Mouse (Mus musculus): Measurements from ENCODE around the gene Large1. TPM values are rescaled to one million over a fixed set of nuclear protein-coding genes. Genes with fewer than 3 reads are reported as not detected.

Gene Large1
- total and polyA plus RNA-seq, 3 experiments, result not detected

- H3K27me3 ChIP-seq (ENCODE audit: control insufficient read depth in 1 of 2, insufficient read depth in 2 of 2, low read length in 2 of 2), result no peaks in the 10 kb centered on the region
- H3K79me2 ChIP-seq (ENCODE audit: control insufficient read depth, insufficient read depth, low read length, poor library complexity), result no peaks in the 10 kb centered on the region
- H3K9me3 ChIP-seq (replicated peaks; ENCODE audit: insufficient read depth, low read length), result no peaks in the 10 kb centered on the region
- TF ChIP-seq POLR2AphosphoS5 (IDR thresholded peaks at IDR 0.05; ENCODE audit: borderline replicate concordance, low read depth, low read length), result no peak
- H3K4me3 ChIP-seq (ENCODE audit: control insufficient read depth in 1 of 2, insufficient read depth in 1 of 2, low read depth in 2 of 2, low read length in 2 of 2), result no peak overlapping the region
- H3K27ac ChIP-seq (ENCODE audit: control insufficient read depth, low read depth, low read length), result no peak overlapping the region
- no peaks in the 10 kb centered on the region for H3K36me3 ChIP-seq (ENCODE audit: control insufficient read depth in 1 of 2, insufficient read depth in 2 of 2, low read length in 2 of 2)
- H3K9ac ChIP-seq (ENCODE audit: control insufficient read depth, low read depth, low read length, poor library complexity, severe bottlenecking), result no peak overlapping the region
- no peak for DNase-seq (ENCODE audit: low read depth, low spot score)
- H3K4me1 ChIP-seq (ENCODE audit: control insufficient read depth in 1 of 2, insufficient read depth in 2 of 2, low read length in 2 of 2), result no peaks in the 10 kb centered on the region
These were observed 291.9 kb downstream of the Large1 start for GRCm38 (mm10) chr8:73061410-73061809.

GRCm38 (mm10) chr8:73054726-73055125 is 298.6 kb downstream of the Large1 start:
- TF ChIP-seq MAZ (IDR thresholded peaks at IDR 0.05; ENCODE audit: low read depth, low read length), result no peak
- TF ChIP-seq ETS1 (IDR thresholded peaks at IDR 0.05; ENCODE audit: low read depth, low read length), result no peak
- TF ChIP-seq E2F4 (IDR thresholded peaks at IDR 0.05; ENCODE audit: borderline replicate concordance, low read depth, low read length), result no peak
- TF ChIP-seq ZNF384 (IDR thresholded peaks at IDR 0.05; ENCODE audit: low read depth, low read length), result no peak
- no peak for TF ChIP-seq MEF2A (IDR thresholded peaks at IDR 0.05; ENCODE audit: extremely low read depth, insufficient replicate concordance, low read depth, low read length, poor library complexity, severe bottlenecking)
- no peak for TF ChIP-seq RCOR1 (IDR thresholded peaks at IDR 0.05; ENCODE audit: low read depth, low read length)
- no peak for TF ChIP-seq POLR2AphosphoS2 (IDR thresholded peaks at IDR 0.05; ENCODE audit: low read length)
- no peak for TF ChIP-seq GATA1 (IDR thresholded peaks at IDR 0.05; ENCODE audit: low read depth, low read length)
- no peak for TF ChIP-seq MXI1 (IDR thresholded peaks at IDR 0.05; ENCODE audit: low read depth, low read length)
- TF ChIP-seq SMC3 (IDR thresholded peaks at IDR 0.05; ENCODE audit: low read depth, low read length), result no peak
- TF ChIP-seq MAX (IDR thresholded peaks at IDR 0.05; ENCODE audit: low read length), result no peak
- TF ChIP-seq ZMIZ1 (IDR thresholded peaks at IDR 0.05; ENCODE audit: low read depth, low read length), result no peak
- no peak for TF ChIP-seq NELFE (IDR thresholded peaks at IDR 0.05; ENCODE audit: low read depth, low read length)
- no peak for TF ChIP-seq UBTF (IDR thresholded peaks at IDR 0.05; ENCODE audit: borderline replicate concordance, insufficient read depth, low read depth, low read length)
- DNase-seq (ENCODE audit: low read depth, low spot score), result no peak
- H3K36me3 ChIP-seq (ENCODE audit: control insufficient read depth in 1 of 2, insufficient read depth in 2 of 2, low read length in 2 of 2), result no peaks in the 10 kb centered on the region
- H3K9me3 ChIP-seq (replicated peaks; ENCODE audit: insufficient read depth, low read length), result no peaks in the 10 kb centered on the region
- no peak overlapping the region for H3K9ac ChIP-seq (ENCODE audit: control insufficient read depth, low read depth, low read length, poor library complexity, severe bottlenecking)
- H3K4me1 ChIP-seq (ENCODE audit: control insufficient read depth in 1 of 2, insufficient read depth in 2 of 2, low read length in 2 of 2), result no peaks in the 10 kb centered on the region
- no peak overlapping the region for H3K4me3 ChIP-seq (ENCODE audit: control insufficient read depth in 1 of 2, insufficient read depth in 1 of 2, low read depth in 2 of 2, low read length in 2 of 2)
- no peak overlapping the region for H3K27ac ChIP-seq (ENCODE audit: control insufficient read depth, low read depth, low read length)
- no peaks in the 10 kb centered on the region for H3K79me2 ChIP-seq (ENCODE audit: control insufficient read depth, insufficient read depth, low read length, poor library complexity)
- no peaks in the 10 kb centered on the region for H3K27me3 ChIP-seq (ENCODE audit: control insufficient read depth in 1 of 2, insufficient read depth in 2 of 2, low read length in 2 of 2)

- Histone ChIP-seq H3K4me1 (ENCODE audit: control insufficient read depth in 1 of 2, insufficient read depth in 2 of 2, low read length in 2 of 2) (no peaks in the 10 kb centered on the region), H3K9ac (ENCODE audit: control insufficient read depth, low read depth, low read length, poor library complexity, severe bottlenecking) (no peak overlapping the region), H3K9me3 (replicated peaks; ENCODE audit: insufficient read depth, low read length) (no peaks in the 10 kb centered on the region), H3K27me3 (ENCODE audit: control insufficient read depth in 1 of 2, insufficient read depth in 2 of 2, low read length in 2 of 2) (no peaks in the 10 kb centered on the region), H3K79me2 (ENCODE audit: control insufficient read depth, insufficient read depth, low read length, poor library complexity) (no peaks in the 10 kb centered on the region), H3K4me3 (ENCODE audit: control insufficient read depth in 1 of 2, insufficient read depth in 1 of 2, low read depth in 2 of 2, low read length in 2 of 2) (no peak overlapping the region), H3K27ac (ENCODE audit: control insufficient read depth, low read depth, low read length) (no peak overlapping the region), H3K36me3 (ENCODE audit: control insufficient read depth in 1 of 2, insufficient read depth in 2 of 2, low read length in 2 of 2) (no peaks in the 10 kb centered on the region)
- no peak for DNase-seq (ENCODE audit: low read depth, low spot score)
- TF ChIP-seq ZC3H11A (IDR thresholded peaks at IDR 0.05; ENCODE audit: low read depth, low read length) (no peak), E2F4 (IDR thresholded peaks at IDR 0.05; ENCODE audit: borderline replicate concordance, low read depth, low read length) (no peak), UBTF (IDR thresholded peaks at IDR 0.05; ENCODE audit: borderline replicate concordance, insufficient read depth, low read depth, low read length) (no peak), RAD21 (IDR thresholded peaks at IDR 0.05; ENCODE audit: low read depth, low read length) (no peak), TAL1 (IDR thresholded peaks at IDR 0.05; ENCODE audit: low read length) (no peak), NELFE (IDR thresholded peaks at IDR 0.05; ENCODE audit: low read depth, low read length) (no peak), MAZ (IDR thresholded peaks at IDR 0.05; ENCODE audit: low read depth, low read length) (no peak), GABPA (IDR thresholded peaks at IDR 0.05; ENCODE audit: low read depth, low read length) (no peak), USF1 (IDR thresholded peaks at IDR 0.05; ENCODE audit: low read depth, low read length) (no peak), SMC3 (IDR thresholded peaks at IDR 0.05; ENCODE audit: low read depth, low read length) (no peak), POLR2AphosphoS5 (IDR thresholded peaks at IDR 0.05; ENCODE audit: borderline replicate concordance, low read depth, low read length) (no peak), EP300 (IDR thresholded peaks at IDR 0.05; ENCODE audit: low read depth in 1 of 2, low read length in 2 of 2) (no peak), TBP (IDR thresholded peaks at IDR 0.05; ENCODE audit: low read depth, low read length) (no peak)
These were observed 299.5 kb downstream of the Large1 start for GRCm38 (mm10) chr8:73053878-73054277.

Data from MEL (cell line).